Mouse (Mus musculus): ENCODE results near the gene Rprd1b.

GRCm38 (mm10) chr2:158144263-158144662, 116.0 kb downstream of the Rprd1b start:
- TF ChIP-seq CTCF (IDR thresholded peaks at IDR 0.05; ENCODE audit: extremely low read depth, insufficient read depth, insufficient read length, insufficient replicate concordance) (no peak), POLR2A (IDR thresholded peaks at IDR 0.05; ENCODE audit: low read depth, low read length) (no peak)

Data from spleen, adult 2 months (tissue).